Mouse (Mus musculus): ENCODE results near the gene Bcl2a1c. TPM values are rescaled to one million over a fixed set of nuclear protein-coding genes. Genes with fewer than 3 reads are reported as not detected.

Gene Bcl2a1c
- polyA plus RNA-seq (2012; rRNA removed; ENCODE audit: low replicate concordance), result not detected in 2 replicates

GRCm38 (mm10) chr9:114329855-114330254 is at the start of gene Bcl2a1c:
Gene Bcl2a1c (plus strand): TSS chr9:114330135.

Other genes starting within 250 kb of the Bcl2a1c start
- gene Crtap, start 60.5 kb downstream of the Bcl2a1c start, polyA plus RNA-seq (2012; rRNA removed; ENCODE audit: low replicate concordance), result 27.8 and 33.4 TPM in 2 replicates
- gene Glb1, start 70.9 kb downstream of the Bcl2a1c start, polyA plus RNA-seq (2012; rRNA removed; ENCODE audit: low replicate concordance), result 22.9 and 34.2 TPM in 2 replicates
- 2.1 and 4.9 TPM in 2 replicates for gene Tmppe, start 71.0 kb downstream of the Bcl2a1c start, polyA plus RNA-seq (2012; rRNA removed; ENCODE audit: low replicate concordance)
- 0.19 and 0.26 TPM in 2 replicates for gene Ccr4, start 174.8 kb downstream of the Bcl2a1c start, polyA plus RNA-seq (2012; rRNA removed; ENCODE audit: low replicate concordance)
- 0.23 TPM in 1 of 2 replicates, not detected in the other for gene C130032M10Rik, start 185.6 kb downstream of the Bcl2a1c start, polyA plus RNA-seq (2012; rRNA removed; ENCODE audit: low replicate concordance)
- gene Trim71, start 234.2 kb downstream of the Bcl2a1c start, polyA plus RNA-seq (2012; rRNA removed; ENCODE audit: low replicate concordance), result not detected in 2 replicates